7 mouse cellular contexts compared by ENCODE assay signal in the genomic region with DNA sequence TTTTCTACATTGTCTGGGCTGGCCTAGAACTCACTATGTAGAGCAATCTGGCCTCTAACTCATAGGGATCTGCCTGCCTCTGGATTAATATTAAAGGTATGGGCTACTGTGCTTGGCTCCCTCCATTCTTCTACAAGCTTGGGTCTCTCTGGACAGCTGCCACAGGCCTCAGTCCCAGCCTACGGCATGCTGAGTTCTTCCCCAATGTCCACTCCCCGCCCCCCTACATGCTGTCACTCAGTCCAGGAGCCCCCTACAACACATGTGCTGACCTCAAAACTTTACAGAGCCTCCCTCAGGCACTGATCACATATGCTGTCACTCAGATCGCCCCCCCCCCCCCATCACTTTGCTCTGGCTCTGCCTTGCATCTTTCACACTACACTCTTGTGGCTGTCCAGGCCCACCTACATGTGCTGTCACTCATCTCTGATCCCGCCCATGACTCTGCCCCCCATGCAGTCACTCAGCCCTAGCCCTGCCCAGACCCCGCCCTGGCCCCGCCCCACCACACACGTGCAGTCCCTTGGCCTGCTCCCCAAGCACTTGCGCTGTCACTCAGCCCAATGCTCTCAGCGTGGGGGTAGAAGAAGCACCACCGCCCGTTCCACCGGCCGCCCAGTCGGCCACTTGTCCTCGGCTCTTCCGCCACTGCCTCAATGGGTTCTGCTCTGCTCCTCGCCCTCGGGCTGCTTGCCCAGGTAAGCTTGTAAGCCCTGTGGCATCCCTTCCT. TPM values are rescaled to one million over a fixed set of nuclear protein-coding genes. Genes with fewer than 3 reads are reported as not detected.
DNase-seq lines count a peak whose midpoint lies in the region; ATAC-seq and TF ChIP-seq lines count a peak whose summit lies in the region.

A gene (plus strand): TSS at position 138 of the 733 bp plus-strand sequence.

- peaks cover 23% of the 10 kb centered on the region for H3K4me1 ChIP-seq in E14TG2a.4 (replicated peaks; ENCODE audit: low read depth, low read length)

- H3K36me3 ChIP-seq in E14TG2a.4 (ENCODE audit: insufficient read depth, low read length): no peaks in the 10 kb centered on the region

- no peaks in the 10 kb centered on the region for H3K9me3 ChIP-seq in E14TG2a.4 (ENCODE audit: low read length)

- H3K27me3 ChIP-seq in E14TG2a.4 (ENCODE audit: insufficient read depth, low read length): peaks cover 26% of the 10 kb centered on the region; the same call in 1 of the 2 replicates

- H3K4me3 ChIP-seq in E14TG2a.4 (replicated peaks; ENCODE audit: low read length): peak within 1 kb of the TSS; percentile 73

- peak; percentile 90 for ATAC-seq in megakaryocyte progenitor cell, adult 5-6 weeks (replicated peaks; ENCODE audit: poor library complexity)

- intact Hi-C loops in gastrocnemius, postnatal 36 days (cut with DNase I): no loop called here

- TF ChIP-seq CTCF in E14TG2a.4 (conservative IDR thresholded peaks at IDR 0.05; ENCODE audit: low read length): no peak

- DNase-seq in B cell, adult 2 months: peak; percentile 23 to 27
- peak; percentile 91 to 96 for DNase-seq in cerebellum, postnatal 25 days
- DNase-seq in gastrocnemius, postnatal 36 days: peak; percentile 54 to 66
- DNase-seq in kidney, postnatal 36 days: peak; percentile 29 to 56
- DNase-seq in thymus, postnatal 14 days: peak; percentile 64

RNA-seq across cellular contexts. Expression of the gene that starts here (rescaled TPM):
- 10 to 100 TPM; 15.6 to 20.4 TPM for total RNA-seq in gastrocnemius, postnatal 36 days (2021)
- not detected in 2 replicates for total RNA-seq in megakaryocyte progenitor cell, adult 5-6 weeks (2015)
- not detected in 2 replicates for total RNA-seq in megakaryocyte progenitor cell, adult 5-6 weeks (2017)

Comparison
In these comparisons a context has a peak if more than half of its experiments do, and no peak if none do; other contexts are left out.
1. Peak in every context shown above with its lines: DNase-seq, ATAC-seq and H3K4me3 ChIP-seq.
2. RNA of the gene that starts here (total RNA-seq): 15.6 to 20.4 TPM in gastrocnemius, postnatal 36 days; not detected in megakaryocyte progenitor cell, adult 5-6 weeks; every median in the first group is over 10 times any median in the second.
3. Peak in ATAC-seq in megakaryocyte progenitor cell, adult 5-6 weeks; RNA of the gene not detected or under 1 TPM.
4. DNase-seq: peak in every context shown above with its lines; median percentile 94 in cerebellum, postnatal 25 days; 64 in thymus, postnatal 14 days; 60 in gastrocnemius, postnatal 36 days; 42 in kidney, postnatal 36 days; 25 in B cell, adult 2 months.